Mouse (Mus musculus) common myeloid progenitor, adult 5-6 weeks (primary cell): ENCODE measurements around the gene Metap1. TPM values are rescaled to one million over a fixed set of nuclear protein-coding genes. Genes with fewer than 3 reads are reported as not detected.
A peak's percentile ranks its signal among the peaks of the same experiment; 100 is the strongest.

Source experiments
- ATAC-seq: replicated peaks from 2 replicates; pipeline ENCODE4 v1.8.0; 2016; ENCODE audit warnings: low read depth, mild to moderate bottlenecking, moderate TSS enrichment, inconsistent platforms; ENCODE audit not compliant: poor library complexity, severe bottlenecking
- total RNA-seq: library from RNA; stranded (forward); fragments of 200-1000, 187-1606 nt; gene quantifications from 2 replicates; pipeline ENCODE4 v1.2.3, GENCODE M21; 2017

The Metap1 gene
- 48.5 and 61.1 TPM in 2 replicates for total RNA-seq

GRCm38 (mm10) chr3:138489327-138490033 is at the start of gene Metap1:
Metap1 (minus strand) TSS chr3:138489515.
- peak; percentile 93 for ATAC-seq

- ATAC-seq = no peak
Observed at GRCm38 (mm10) chr3:138536031-138536430, 46.7 kb upstream of the Metap1 start.

- 0 out of 2 replicates have a peak, but pooled peaks have one; percentile 9 for ATAC-seq
Observed at GRCm38 (mm10) chr3:138532764-138533163, 43.4 kb upstream of the Metap1 start.

GRCm38 (mm10) chr3:138531479-138532181 is 42.3 kb upstream of the Metap1 start:
- no peak for ATAC-seq

GRCm38 (mm10) chr3:138530578-138531478 is 41.5 kb upstream of the Metap1 start:
- no peak for ATAC-seq

- no peak for ATAC-seq
Observed at GRCm38 (mm10) chr3:138528265-138528664, 39.0 kb upstream of the Metap1 start.

DNA sequence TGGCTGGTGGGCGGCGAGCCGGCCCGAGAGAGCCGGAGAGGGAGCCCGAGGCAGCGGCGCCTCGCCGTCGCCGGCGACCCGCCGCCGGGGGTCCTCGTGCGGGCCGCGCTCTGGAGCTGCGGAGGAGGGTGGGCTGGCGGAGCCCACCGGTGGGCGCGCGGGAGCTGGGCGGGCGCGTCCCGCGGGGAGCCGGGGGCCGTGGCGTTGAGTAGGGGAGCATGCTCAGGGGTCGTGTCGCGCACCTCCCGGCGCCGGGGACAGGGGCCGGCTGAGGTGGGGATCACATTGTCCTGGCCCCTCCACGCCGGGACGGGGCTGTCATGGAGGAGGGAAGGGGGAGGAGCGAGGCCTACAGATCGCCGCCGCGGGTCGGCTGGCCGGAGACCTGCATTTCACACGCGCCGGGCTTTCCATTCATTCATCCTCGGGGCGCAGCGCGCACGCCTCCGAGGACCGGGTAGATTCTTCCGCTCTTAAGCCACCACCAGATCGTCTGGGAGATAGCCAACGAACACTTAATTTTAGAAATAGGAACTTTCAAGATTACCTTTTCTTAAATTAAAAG is 38.4 kb upstream of the Metap1 start:
- peak; percentile 42 for ATAC-seq

GRCm38 (mm10) chr3:138526916-138527666 is 37.8 kb upstream of the Metap1 start:
- ATAC-seq = peak; percentile 75

- peak; percentile 16 for ATAC-seq
Observed at GRCm38 (mm10) chr3:138526073-138526915, 37.0 kb upstream of the Metap1 start, which contains the start of gene Eif4e. Eif4e (plus strand) TSS chr3:138526179.

- ATAC-seq = no peak
Observed at GRCm38 (mm10) chr3:138525494-138525893, 36.2 kb upstream of the Metap1 start.

- ATAC-seq = no peak
Observed at GRCm38 (mm10) chr3:138523956-138524355, 34.6 kb upstream of the Metap1 start.

DNA sequence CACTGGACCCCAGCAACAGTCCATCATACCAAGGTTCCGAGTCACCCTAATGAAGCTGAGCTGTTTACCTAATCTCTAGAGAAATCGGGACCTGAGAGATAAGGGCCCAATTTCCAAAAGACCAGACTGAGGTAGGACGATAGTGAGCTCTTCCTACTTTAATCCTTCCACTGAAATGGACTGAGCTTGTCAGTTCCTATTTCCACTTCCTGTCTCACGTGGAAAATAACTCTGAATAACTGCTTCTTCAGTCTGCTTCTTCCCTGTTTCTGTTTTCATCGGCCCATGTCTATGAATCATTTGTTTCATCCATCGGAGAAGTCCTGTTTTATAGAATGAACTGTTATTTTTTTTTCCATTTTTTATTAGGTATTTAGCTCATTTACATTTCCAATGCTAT is 29.9 kb upstream of the Metap1 start:
- peak; percentile 50; the same call in 1 of the 2 replicates for ATAC-seq

DNA sequence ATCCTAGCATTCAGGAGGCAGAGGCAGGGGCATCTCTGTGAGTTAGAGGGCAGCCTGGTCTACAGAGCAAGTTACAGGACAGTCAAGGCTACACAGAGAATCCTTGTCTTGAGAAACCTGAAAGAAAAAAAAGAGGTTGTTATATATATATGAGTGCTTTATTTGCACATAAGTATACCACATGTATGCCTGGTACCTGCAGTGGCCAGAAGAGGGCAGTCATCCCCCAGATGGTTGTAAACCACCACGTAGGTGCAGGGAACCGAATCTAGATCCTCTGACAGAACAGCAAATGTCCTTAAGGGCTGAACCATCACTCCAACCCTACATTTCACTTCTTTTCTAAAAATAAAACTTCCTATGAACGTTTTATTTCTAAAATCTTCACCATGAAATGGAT is 28.6 kb upstream of the Metap1 start:
- peak; percentile 66; the same call in 1 of the 2 replicates for ATAC-seq

DNA sequence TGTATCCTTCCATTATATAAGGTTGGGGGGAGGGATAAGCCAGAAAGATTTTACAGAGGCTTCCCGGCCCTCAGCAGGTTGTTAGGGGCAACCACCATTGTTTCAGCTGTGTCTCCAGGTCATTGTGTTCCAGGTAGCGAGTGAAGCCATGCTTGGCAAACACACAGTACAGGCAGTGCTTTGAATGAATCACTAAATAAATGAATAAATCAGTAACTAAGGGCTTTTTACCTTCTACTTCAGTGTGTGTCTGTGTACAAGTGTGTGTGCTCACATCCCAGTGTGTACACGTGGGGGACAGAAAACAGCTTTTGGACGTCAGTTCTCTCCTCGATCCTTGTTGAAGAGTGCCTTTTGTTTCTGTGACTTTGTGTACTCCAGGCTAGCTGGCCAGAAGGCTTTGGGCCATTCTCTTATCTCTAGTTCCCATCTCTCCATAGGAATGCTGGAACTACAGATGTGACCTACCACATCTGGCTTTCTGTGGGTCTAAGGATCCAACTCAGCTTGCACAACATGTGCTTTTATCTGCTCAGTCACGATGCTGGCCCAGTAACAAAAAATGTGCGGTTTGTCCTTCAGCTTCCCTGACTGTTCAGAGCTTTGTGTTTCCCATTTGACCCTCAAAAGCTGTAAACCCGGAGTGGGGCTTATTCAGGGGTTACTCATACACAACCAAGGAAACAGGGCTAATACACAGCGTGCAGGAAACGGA is 26.5 kb upstream of the Metap1 start:
- no peak for ATAC-seq

DNA sequence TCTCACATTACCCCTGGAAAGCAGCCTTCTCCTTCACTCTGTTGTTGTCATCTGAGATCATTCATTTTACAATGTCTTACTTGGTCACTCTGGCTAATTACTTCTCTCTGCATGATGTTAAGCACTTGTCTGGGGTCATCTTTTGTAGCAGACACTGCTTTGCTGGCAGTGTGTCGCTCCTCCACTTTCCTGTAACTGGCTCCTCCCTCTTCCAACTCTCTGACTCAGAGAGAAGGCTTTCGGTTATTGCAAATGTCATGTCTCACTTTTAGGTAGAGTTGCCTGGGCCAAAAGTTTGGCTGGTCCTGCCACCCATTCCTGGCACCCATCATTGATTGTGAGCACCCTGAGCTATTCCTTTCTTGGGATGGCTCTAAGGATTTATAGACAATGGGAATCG is 25.4 kb upstream of the Metap1 start:
- ATAC-seq = no peak

DNA sequence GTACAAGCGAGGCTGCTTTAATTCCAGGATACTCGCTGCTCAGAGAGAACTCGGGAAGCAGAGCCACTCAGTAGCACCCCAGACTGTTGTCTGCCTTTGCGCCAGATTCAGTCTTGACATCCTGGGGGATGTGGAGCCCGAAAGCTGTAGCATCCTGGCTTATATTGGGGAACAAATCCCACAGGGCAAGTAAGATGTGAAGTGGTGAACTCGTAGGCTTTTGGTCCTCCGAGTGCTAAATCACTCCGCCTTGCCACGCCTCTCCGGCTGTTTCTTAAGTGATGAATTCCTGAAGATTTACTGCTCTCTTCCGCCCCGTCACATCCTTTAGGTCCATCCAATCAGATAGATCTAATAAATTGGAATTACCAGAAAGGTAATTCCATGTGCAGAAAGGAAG is 23.9 kb upstream of the Metap1 start:
- no peak for ATAC-seq

- ATAC-seq = no peak
Observed at GRCm38 (mm10) chr3:138510471-138510870, 21.2 kb upstream of the Metap1 start.

GRCm38 (mm10) chr3:138509581-138509980 is 20.3 kb upstream of the Metap1 start:
- no peak for ATAC-seq
